Mouse (Mus musculus): ENCODE data around the gene Fbxl4. TPM values are rescaled to one million over a fixed set of nuclear protein-coding genes. Genes with fewer than 3 reads are reported as not detected.

Fbxl4 gene
- total and polyA plus RNA-seq, 3 experiments, result 4.5 TPM; not detected in 1

DNA sequence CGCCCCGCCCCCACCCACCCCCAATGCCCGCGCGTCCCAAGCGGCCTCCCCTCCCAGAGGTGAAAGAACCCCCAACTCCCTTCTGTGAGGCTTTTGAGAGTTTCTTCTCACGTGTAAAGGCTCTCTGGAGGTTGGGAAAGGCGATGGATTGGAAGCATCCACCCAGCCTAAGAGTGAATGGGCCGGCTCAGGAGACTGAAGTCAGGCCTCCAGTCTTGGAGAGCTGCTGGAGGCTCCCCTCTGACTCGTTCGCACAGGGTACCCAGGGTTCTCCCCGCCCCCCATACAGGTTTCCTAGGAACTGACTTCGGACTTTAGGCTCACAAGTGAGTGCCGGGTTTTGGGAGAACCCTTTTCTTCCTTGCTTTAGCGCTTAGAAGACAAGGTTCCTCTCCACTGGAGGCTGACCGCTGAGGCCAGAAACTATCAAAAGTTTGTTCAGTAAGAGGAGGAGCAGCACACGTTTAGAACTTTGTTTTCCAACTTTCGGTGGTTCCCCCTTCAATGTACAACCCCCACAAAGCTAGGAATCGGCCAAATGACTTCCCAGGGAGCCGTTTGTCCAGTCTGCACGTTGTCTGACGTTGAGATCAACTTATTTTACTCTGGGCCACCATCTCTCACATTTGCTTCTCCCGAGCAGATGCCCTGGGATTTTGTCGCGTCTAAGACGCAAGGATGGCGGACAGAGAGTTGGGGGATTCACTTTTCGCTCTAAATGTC, 122.2 kb downstream of the Fbxl4 start:
- H3K9ac ChIP-seq (ENCODE audit: control insufficient read depth, low read depth, low read length, poor library complexity, severe bottlenecking), result no peak overlapping the region
- TF ChIP-seq SMC3 (IDR thresholded peaks at IDR 0.05; ENCODE audit: low read depth, low read length) (no peak), MYB (IDR thresholded peaks at IDR 0.05; ENCODE audit: low read depth, low read length) (no peak)
- H3K36me3 ChIP-seq (ENCODE audit: control insufficient read depth in 1 of 2, insufficient read depth in 2 of 2, low read length in 2 of 2), result no peaks in the 10 kb centered on the region
- H3K27ac ChIP-seq (ENCODE audit: control insufficient read depth, low read depth, low read length), result no peak overlapping the region
- H3K27me3 ChIP-seq (ENCODE audit: control insufficient read depth in 1 of 2, insufficient read depth in 2 of 2, low read length in 2 of 2), result 0 out of 4 replicates have a peak, but pooled peaks cover 0 to under 1% of the 10 kb centered on the region in 2 experiments
- H3K9me3 ChIP-seq (replicated peaks; ENCODE audit: insufficient read depth, low read length), result no peaks in the 10 kb centered on the region
- H3K79me2 ChIP-seq (ENCODE audit: control insufficient read depth, insufficient read depth, low read length, poor library complexity), result no peaks in the 10 kb centered on the region
- no peaks in the 10 kb centered on the region for H3K4me1 ChIP-seq (ENCODE audit: control insufficient read depth in 1 of 2, insufficient read depth in 2 of 2, low read length in 2 of 2)
- H3K4me3 ChIP-seq (ENCODE audit: control insufficient read depth in 1 of 2, insufficient read depth in 1 of 2, low read depth in 2 of 2, low read length in 2 of 2), result no peak overlapping the region
- no peak for DNase-seq (ENCODE audit: low read depth, low spot score)

DNA sequence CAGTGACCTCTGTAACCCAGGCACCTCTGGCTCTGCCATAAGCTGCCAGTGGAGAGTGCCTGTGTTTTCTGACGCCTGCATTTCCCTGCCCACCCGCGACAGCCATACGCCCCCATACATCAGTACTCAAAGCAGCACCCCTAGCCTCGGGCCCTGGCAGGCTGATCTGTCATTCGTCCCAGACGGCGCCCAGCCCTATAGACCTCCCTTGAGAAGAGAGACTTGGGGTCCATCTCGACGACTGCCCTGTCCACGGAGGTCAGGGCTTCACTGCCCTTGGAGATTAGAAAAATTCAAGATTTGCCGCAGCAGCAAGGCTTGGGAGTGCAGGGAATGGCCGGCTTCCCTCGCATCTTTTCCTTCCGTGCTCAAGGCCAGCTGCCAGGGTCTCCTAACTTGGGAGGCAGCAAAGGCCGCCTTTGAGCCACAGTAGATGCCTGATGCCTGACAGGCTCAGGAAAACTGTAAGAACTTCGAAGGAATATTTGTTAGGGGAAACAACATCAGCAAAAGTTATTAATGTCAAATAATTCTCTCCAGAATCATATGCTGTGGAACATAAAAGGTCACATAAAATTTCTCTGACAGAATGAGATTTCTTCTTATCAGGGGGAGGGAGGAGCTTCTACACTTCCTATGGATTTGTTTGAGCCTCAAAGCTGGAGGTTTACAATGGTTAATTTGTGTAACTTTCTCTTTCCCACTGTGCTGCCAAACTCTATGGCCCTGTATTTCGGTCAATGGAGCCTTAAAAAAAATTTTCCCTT, 122.9 kb downstream of the Fbxl4 start:
- no peak overlapping the region for H3K27ac ChIP-seq (ENCODE audit: control insufficient read depth, low read depth, low read length)
- 0 out of 4 replicates have a peak, but pooled peaks cover 0 to 1% of the 10 kb centered on the region in 2 experiments for H3K27me3 ChIP-seq (ENCODE audit: control insufficient read depth in 1 of 2, insufficient read depth in 2 of 2, low read length in 2 of 2)
- TF ChIP-seq POLR2A (IDR thresholded peaks at IDR 0.05; ENCODE audit: control insufficient read depth in 1 of 2, insufficient read depth in 1 of 2, low read depth in 1 of 2, low read length in 2 of 2, poor library complexity in 1 of 2) (no peak), ZMIZ1 (IDR thresholded peaks at IDR 0.05; ENCODE audit: low read depth, low read length) (no peak), JUND (IDR thresholded peaks at IDR 0.05; ENCODE audit: low read depth, low read length) (no peak), MXI1 (IDR thresholded peaks at IDR 0.05; ENCODE audit: low read depth, low read length) (no peak), MAX (IDR thresholded peaks at IDR 0.05; ENCODE audit: low read length) (no peak), CHD2 (IDR thresholded peaks at IDR 0.05; ENCODE audit: low read length) (no peak), ZC3H11A (IDR thresholded peaks at IDR 0.05; ENCODE audit: low read depth, low read length) (no peak), MEF2A (IDR thresholded peaks at IDR 0.05; ENCODE audit: extremely low read depth, insufficient replicate concordance, low read depth, low read length, poor library complexity, severe bottlenecking) (no peak), ZNF384 (IDR thresholded peaks at IDR 0.05; ENCODE audit: low read depth, low read length) (no peak)

GRCm38 (mm10) chr4:22480858-22481205, 123.5 kb downstream of the Fbxl4 start:
- Histone ChIP-seq H3K27ac (ENCODE audit: control insufficient read depth, low read depth, low read length) (no peak overlapping the region), H3K9me3 (replicated peaks; ENCODE audit: insufficient read depth, low read length) (no peaks in the 10 kb centered on the region), H3K79me2 (ENCODE audit: control insufficient read depth, insufficient read depth, low read length, poor library complexity) (no peaks in the 10 kb centered on the region), H3K4me3 (ENCODE audit: control insufficient read depth in 1 of 2, insufficient read depth in 1 of 2, low read depth in 2 of 2, low read length in 2 of 2) (no peak overlapping the region), H3K4me1 (ENCODE audit: control insufficient read depth in 1 of 2, insufficient read depth in 2 of 2, low read length in 2 of 2) (no peaks in the 10 kb centered on the region), H3K27me3 (ENCODE audit: control insufficient read depth in 1 of 2, insufficient read depth in 2 of 2, low read length in 2 of 2) (0 out of 4 replicates have a peak, but pooled peaks cover 0 to 1% of the 10 kb centered on the region in 2 experiments), H3K9ac (ENCODE audit: control insufficient read depth, low read depth, low read length, poor library complexity, severe bottlenecking) (no peak overlapping the region), H3K36me3 (ENCODE audit: control insufficient read depth in 1 of 2, insufficient read depth in 2 of 2, low read length in 2 of 2) (no peaks in the 10 kb centered on the region)
- TF ChIP-seq UBTF (IDR thresholded peaks at IDR 0.05; ENCODE audit: borderline replicate concordance, insufficient read depth, low read depth, low read length) (no peak), RCOR1 (IDR thresholded peaks at IDR 0.05; ENCODE audit: low read depth, low read length) (no peak), NRF1 (IDR thresholded peaks at IDR 0.05; ENCODE audit: insufficient read depth, low read depth, low read length, poor library complexity, severe bottlenecking) (no peak), GABPA (IDR thresholded peaks at IDR 0.05; ENCODE audit: low read depth, low read length) (no peak), NELFE (IDR thresholded peaks at IDR 0.05; ENCODE audit: low read depth, low read length) (no peak), BHLHE40 (IDR thresholded peaks at IDR 0.05; ENCODE audit: borderline replicate concordance, low read depth, low read length) (no peak), TBP (IDR thresholded peaks at IDR 0.05; ENCODE audit: low read depth, low read length) (no peak), ETS1 (IDR thresholded peaks at IDR 0.05; ENCODE audit: low read depth, low read length) (no peak), TAL1 (IDR thresholded peaks at IDR 0.05; ENCODE audit: low read length) (no peak), SIN3A (IDR thresholded peaks at IDR 0.05; ENCODE audit: low read length) (no peak), JUND (IDR thresholded peaks at IDR 0.05; ENCODE audit: low read depth, low read length) (no peak)
- DNase-seq (ENCODE audit: low read depth, low spot score), result no peak

More for the DNA sequence above, 122.9 kb downstream of the Fbxl4 start:
- no peaks in the 10 kb centered on the region for H3K79me2 ChIP-seq (ENCODE audit: control insufficient read depth, insufficient read depth, low read length, poor library complexity)
- no peak for DNase-seq (ENCODE audit: low read depth, low spot score)
- no peaks in the 10 kb centered on the region for H3K36me3 ChIP-seq (ENCODE audit: control insufficient read depth in 1 of 2, insufficient read depth in 2 of 2, low read length in 2 of 2)
- H3K4me3 ChIP-seq (ENCODE audit: control insufficient read depth in 1 of 2, insufficient read depth in 1 of 2, low read depth in 2 of 2, low read length in 2 of 2), result no peak overlapping the region
- no peak overlapping the region for H3K9ac ChIP-seq (ENCODE audit: control insufficient read depth, low read depth, low read length, poor library complexity, severe bottlenecking)
- H3K4me1 ChIP-seq (ENCODE audit: control insufficient read depth in 1 of 2, insufficient read depth in 2 of 2, low read length in 2 of 2), result no peaks in the 10 kb centered on the region
- H3K9me3 ChIP-seq (replicated peaks; ENCODE audit: insufficient read depth, low read length), result no peaks in the 10 kb centered on the region

Measured in MEL (cell line).